1 mouse cellular context compared by ENCODE assay signal in the genomic region with DNA sequence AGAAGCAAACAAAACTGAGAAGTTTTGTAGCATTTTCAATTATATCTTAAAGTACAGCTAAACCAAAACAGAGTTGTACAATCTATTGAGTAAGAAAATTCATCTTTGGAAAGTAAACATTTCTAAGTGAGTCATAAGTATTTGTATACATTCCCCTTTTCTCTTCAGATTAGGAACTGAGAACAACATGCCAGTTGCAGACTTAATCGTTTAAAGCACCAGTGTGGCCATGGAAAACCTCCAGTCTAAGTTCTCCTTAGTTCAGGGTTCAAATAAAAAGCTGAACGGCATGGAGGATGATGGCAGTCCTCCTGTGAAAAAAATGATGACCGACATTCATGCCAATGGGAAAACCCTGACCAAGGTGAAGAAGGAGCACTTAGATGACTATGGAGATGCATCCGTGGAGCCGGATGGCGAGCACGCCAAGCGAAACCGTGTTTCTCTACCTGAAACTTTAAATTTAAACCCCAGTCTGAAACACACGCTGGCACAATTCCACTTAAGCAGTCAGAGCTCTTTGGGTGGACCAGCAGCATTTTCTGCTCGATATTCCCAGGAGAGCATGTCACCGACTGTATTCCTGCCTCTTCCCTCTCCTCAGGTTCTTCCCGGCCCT.
A peak's percentile ranks its signal among the peaks of the same experiment; 100 is the strongest.
TF ChIP-seq lines count a peak whose summit lies in the region.

No protein-coding gene starts in this region.

TF ChIP-seq in CH12.LX, 34 proteins besides CTCF, POLR2A, EP300 and RAD21 (continued from another document):
- no peak for TF ChIP-seq NRF1 (IDR thresholded peaks at IDR 0.05; ENCODE audit: low read depth, low read length)
- TF ChIP-seq ZNF384 (IDR thresholded peaks at IDR 0.05; ENCODE audit: low read depth, low read length) = peak; percentile 34; the same call in 1 of the 2 replicates
- TF ChIP-seq SMC3 (IDR thresholded peaks at IDR 0.05; ENCODE audit: low read depth, low read length) = no peak
- TF ChIP-seq USF2 (conservative IDR thresholded peaks at IDR 0.05; ENCODE audit: low read depth, low read length) = no peak
- no peak for TF ChIP-seq TCF12 (IDR thresholded peaks at IDR 0.05; ENCODE audit: low read depth, low read length)
